Mouse (Mus musculus) cerebellum, adult 8-10 months (tissue): ENCODE results near the gene Slc11a2.
"Not testable (repeated sequence)": the region's sequence is repeated elsewhere in the genome, so short reads cannot be mapped to it uniquely, and the experiment has no call there.

Experiments
- DNase-seq: peaks from one replicate; pipeline ENCODE4 v3.0.0; 2022

The Slc11a2 gene

DNA sequence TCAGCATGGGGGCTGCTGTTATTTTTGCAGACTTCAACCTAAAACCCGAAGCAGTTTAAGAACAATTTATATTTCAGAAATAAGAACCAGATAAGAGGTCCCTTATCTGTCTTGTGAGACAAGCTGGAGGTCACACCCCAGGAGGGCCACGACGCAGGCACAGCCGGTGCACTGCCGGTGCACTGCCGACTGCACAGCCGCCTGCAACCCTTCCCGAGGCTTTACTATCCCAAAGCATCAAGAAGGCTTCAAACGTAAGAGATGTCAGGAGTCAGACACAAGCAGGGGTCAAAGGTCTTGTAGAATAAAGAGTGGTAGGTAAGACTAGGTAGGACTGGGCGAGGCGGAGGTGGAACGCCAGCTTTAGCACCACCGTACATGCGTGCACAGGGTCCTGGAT lies 22.5 kb downstream of the Slc11a2 start:
- DNase-seq = no peak

DNA sequence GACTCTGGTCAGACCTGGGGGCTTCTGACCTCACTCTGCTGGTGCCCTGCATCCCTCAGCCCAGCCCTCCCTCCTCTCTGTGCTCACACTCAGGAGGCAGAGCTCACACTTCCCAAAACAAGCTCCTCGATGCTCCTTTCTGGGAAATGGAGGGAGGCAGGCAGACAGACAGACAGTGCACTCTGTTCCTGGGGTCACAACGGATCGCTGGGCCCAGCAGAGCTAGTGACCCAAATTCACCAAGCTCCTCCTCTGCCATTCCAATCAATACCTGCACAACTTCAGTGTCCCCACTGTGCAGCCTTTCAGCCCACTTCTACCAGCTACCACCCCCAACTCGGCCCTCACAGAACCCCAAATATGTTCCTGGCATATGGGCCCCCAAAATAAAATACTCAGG lies 23.1 kb downstream of the Slc11a2 start:
- DNase-seq = no peak

DNA sequence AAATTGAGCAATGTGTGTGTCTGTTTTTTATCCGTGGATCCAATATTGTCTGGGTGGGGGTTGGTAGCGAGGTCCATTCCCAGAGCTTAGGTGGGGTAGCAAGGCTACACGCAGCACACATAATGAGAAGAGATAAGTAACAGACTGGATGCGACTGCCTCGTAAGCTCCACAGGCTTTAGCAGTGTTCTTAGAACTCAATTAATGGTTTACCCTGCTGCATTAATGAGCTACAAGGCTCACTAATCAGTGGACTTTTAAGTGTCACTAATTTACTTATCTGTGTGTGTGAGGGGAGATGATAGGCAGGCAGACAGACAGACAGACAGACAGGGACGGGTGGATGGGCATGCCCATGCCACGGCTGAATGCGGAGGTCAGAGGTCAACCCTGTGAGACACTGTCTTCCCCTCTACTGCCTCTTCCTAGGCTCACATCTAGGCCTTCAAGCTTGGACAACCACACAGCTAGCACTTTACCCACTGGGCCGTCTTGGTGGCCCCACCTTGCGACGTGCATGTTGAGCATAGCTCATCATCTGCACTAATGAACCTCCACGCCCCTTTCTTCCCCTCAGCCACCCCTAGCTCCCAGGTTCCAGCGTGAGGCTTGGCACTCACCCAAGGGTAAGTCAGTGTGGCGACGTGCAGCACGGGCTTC lies 24.2 kb downstream of the Slc11a2 start:
- no peak for DNase-seq

DNA sequence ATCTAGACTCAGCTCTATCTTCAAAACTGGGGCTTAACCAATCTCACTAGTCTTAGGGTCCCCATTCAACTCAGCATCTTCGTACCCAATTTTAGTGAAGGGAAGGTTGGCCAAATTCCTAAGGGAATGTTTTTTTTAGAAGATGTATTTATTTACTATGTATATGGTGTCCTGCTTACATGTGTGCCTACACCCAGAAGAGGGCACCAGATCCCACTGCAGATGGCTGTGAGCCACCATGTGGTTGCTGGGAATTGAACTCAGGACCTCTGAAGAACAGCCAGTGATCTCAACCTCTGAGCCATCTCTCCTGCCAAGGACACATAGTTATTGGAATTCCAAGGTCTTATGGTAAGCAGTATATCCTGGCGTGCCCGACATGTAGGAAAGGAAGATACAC lies 29.3 kb downstream of the Slc11a2 start:
- no peak for DNase-seq

DNA sequence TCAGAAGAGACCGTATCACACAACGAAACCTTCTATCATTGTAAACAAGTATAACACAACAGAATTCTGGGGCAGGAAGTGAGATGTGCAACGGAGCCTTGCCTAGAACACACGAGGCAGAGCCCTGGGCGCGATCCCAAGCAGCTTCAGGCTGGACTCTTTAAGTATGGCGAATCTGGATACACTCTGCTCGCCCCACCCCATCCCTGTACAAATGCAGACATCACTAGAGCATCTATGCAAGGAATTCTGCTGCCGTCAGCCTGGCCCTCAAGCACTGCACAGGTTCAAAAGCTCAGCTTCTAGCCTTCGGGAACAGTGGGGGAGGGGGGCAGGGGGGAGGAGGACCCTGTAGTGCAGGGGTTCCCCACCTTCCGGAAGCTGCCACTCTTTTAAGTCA lies 31.9 kb downstream of the Slc11a2 start:
- DNase-seq = no peak

DNA sequence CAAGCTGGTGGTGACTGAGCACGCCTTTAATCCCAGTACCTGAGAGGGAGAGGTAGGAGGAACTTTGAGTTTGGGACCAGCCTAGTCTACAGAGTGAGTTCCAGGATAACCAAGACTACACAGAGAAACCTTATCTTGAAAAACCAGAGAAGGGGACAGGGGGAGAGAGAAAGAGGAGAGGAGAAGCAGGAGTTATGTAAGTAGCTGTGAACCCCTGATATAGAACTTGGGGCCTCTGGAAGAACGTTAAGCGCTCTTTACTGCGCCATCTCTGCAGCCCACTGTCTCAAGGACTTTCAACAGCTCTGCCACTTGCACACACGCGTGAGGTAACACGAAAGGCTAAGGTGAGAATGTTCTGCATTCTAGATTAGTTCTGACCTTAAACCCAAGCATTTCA lies 33.3 kb downstream of the Slc11a2 start:
- no peak for DNase-seq

DNA sequence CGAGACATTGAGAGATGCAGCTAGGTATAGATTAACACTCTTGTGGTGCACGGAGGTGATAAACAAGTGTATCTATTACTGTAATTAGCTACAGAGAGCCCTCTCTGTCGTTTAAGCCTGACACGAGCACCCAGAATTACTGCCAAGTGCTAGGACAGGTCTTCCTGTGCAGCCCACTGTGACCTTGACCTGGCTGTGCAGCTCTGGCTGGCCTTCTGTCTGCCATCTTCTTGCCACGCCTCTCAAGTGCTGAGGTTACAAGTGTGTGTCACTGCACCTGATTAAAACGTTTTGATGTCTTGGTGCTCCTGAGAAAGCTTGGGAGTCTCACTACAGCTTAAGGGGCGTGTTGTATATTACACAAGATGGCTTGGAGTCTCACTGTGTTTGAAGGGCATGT lies 33.8 kb downstream of the Slc11a2 start:
- no peak for DNase-seq

DNA sequence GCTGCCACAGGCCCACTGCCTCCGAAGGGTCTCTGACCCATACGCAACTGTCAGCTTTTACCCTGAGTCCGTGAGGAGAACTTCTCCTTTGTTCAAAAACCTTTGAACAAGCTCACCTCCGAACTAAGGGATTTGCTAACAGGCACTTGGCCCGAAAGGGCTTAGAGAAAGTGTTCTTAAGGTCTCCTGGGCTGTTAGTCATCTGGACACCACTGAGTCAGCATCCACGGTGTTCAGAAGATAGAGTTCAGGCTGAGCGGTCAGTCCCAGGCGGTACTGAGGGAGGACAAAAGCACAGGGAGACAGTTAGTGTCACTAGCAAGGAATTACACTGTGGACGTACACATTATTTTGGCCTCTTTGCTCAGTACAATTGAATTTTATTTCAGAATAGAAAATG lies 36.0 kb downstream of the Slc11a2 start:
- no peak for DNase-seq

DNA sequence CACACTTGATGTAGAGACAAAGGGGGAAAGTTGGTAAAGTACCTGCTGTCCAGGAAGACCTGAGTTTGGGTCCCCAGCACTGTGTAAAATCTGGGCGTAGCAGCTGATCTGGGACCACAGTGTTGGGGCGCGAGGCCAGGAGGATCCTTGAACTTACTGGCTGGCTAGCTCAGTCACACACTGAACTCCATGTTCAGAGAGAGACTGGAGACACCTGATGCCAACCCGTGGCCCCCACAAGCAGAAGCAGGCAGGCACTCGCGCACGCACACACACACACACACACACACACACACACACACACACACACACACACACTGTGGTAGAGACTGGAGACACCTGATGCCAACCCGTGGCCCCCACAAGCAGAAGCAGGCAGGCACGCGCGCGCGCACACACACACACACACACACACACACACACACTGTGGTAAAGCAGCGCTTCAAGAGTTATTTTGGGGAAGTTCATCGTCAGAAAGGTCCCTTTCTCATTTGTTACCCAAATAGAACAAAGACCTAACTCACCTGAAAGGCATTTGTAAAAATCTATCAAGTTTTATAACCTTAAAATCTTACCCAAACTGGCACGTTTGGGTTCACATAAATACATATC lies 36.5 kb downstream of the Slc11a2 start:
- no peak for DNase-seq

DNA sequence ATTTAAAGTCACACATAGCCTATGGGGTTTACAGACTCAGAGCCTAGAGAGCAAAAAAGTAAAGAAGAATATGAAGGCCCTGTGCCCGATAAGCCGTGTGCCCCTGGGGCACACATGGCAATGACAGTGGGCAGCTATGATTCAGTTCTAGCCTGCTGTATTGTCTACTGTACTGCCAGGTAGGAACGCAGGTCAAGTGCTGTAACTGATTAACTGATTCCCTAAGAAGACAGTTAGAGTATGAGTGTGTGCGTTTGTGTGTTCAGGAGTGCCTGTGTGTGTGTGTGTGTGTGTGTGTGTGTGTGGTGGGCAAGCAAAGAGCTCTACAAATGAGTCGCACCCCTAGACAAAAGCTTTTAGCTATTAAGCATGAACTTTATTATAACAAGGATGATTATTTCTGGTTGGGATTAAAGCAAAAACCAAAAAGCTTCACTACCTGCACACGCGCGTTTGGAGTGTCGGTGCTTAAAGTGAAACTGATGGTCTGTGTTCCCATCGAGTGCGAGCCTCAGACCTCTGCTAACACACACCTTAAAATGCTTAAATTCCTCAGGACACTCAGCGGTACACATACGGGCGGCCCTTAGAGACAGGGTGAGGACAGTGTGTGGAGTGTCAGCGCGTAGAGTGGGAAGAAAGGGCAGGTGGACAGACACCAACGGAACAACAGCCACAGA lies 37.2 kb downstream of the Slc11a2 start:
- DNase-seq = no peak

DNA sequence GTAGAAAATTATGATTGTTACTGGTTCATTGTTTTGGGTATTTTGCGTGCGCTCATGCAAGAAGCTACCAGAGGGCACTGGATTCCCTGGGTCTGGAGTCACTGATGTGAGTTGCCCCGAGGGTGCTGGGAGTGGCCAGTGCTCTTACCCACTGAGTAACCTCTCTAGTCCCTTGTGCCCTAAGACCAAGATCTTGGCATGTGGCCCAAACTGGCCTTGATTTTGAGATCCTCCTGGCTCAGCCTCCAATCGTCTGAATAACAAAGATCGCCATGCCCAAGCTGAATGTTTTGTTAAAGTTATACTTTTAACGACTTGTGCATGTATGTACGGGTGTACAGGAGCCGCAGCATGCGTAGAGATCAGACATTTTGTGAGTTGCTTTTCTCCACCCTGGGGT lies 39.2 kb downstream of the Slc11a2 start:
- DNase-seq = no peak

DNA sequence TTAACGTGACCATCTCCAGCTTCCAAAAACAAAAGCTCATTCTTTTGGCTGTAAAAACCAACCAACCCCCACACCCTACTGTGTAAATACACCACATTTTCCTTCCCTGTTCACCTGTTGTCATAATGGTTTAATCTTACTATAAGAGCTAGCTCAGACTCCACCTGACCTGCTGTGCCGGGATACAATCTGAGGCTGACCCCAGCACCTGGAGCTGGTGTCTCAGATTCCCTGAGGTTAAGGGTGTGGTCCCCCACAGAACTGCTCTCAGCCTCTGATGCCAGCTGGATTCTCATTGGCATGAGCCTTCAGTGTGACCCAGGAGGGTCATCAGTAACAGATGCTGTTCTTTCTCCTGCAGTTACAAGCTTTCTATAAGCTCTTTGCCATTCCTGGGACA lies 44.8 kb downstream of the Slc11a2 start:
- DNase-seq = no peak

DNA sequence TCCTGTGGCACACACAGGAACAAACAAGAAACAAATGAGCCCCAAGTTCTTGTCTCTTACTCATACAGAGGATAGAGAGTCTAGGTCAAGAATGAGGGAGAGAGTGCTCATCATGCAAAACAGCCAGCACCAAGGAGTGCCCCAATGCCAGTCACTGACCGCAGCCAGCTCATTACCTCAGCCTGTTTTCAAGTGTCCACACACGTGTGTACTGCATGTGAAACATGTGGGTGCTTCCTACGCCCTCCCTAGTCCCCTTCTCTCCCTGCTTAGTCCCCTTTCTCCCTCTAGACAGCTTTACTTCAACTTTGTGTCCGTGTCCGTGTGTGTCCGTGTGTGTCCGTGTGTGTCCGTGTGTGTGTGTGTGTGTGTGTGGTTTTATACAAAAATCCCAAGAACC lies 45.2 kb downstream of the Slc11a2 start:
- DNase-seq = no peak

DNA sequence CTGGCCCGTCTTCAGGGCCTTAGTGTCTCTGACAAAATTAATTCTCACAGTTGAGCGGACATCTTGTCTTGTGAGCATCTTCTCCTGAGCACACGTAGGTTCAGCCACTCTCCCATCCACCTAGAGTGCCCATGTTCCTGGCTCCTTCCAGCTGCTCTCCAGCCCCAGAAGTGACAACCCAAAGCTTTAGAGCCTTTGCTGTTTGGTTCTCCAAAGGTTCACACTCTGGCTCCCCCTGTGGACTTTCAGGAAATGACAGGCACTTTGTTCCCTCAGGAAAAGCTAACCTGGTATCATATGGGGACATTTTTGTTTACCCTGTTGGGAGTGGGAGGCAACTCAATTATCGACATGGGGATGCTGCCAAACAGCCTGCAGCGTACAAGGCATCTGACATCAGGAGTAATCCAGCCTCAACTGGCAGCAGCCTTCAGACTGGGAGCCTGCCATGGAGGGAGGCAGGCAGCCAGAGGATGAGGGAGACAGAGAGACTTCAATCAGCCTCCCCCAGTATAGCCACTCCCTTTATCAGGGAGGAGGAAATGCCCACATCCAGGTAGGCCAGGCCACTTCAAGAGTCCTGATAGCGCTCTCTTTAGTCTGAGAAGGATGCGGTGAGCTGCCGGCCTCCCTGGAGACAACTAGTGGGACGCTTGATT lies 46.9 kb downstream of the Slc11a2 start:
- not testable (repeated sequence) for DNase-seq

DNA sequence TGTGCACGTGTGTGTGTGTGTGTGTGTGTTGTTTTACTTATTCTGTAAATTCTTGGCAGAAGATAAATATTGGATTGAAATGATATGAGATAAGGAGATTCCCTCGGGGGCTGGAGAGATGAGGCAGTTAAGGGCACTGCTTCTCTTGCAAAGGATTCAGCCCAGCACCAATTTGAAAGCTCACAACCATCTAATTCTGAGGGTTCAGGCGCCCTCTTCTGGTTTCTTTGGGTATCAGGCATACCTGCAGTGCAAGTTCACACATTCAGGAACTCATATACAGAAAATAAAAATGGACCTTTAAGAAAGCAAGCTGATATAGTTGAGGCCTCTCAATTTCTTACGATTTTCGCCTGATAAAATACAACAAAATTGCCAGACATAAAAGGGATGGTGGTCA lies 49.8 kb downstream of the Slc11a2 start:
- peak; percentile 44 for DNase-seq

DNA sequence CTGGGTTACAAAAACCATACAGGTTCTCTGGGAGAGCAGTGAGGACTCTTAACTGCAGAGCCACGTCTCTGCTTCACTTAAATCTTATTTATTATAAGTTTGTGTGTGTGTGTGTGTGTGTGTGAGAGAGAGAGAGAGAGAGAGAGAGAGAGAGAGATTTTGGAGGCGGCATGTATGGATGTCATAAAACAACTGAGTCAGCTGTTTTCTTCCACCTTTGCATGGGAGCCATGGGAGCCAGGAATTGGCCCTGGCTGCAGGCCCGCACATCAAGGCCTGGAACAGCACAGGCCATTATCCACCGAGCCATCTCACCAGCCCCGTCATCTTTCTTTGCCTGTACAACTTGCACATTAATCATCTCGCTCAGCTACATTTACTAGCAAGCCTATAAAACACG lies 57.8 kb downstream of the Slc11a2 start:
- DNase-seq = no peak

DNA sequence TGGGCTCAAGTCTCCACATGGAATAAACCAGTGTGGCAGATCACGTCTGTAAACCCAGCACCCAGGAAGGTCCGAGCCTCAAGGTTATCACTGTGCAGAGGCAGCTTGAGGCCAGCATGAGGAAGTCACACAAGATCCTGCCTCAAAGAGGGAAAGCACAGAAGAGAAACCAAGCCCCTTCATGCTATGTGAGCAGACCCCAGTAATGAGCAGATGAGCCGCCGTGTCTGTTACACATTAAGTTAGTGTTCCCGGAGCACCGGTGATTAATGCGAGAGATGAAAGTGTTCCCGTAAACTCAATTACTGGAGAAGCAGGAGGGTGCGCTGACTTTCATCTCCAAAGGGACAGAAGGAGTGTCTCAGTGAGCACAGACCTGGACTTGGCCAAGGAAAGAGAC lies 58.9 kb downstream of the Slc11a2 start:
- DNase-seq = not testable (repeated sequence)

DNA sequence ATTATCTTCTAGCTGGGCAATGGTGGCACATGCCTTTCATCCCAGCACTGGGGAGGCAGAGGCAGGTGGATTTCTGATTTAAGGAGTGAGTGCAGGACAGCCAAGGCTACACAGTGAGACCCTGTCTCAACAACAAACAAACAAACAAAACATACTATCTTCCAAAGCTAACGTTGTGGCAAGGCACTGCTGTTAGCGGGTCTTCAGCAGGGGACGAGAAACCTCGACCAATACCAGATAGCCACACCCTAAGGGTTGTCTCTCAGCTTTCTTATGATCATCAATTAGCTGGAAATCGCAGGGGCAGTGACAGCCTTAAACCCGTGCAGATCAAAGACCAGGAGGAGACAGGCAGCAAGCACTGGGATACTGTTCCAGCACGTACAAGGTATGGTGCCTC lies 60.6 kb downstream of the Slc11a2 start, which contains the start of gene Higd1c:
Gene Higd1c (plus strand): TSS at position 301 of the 400 bp plus-strand sequence.
- no peak for DNase-seq

DNA sequence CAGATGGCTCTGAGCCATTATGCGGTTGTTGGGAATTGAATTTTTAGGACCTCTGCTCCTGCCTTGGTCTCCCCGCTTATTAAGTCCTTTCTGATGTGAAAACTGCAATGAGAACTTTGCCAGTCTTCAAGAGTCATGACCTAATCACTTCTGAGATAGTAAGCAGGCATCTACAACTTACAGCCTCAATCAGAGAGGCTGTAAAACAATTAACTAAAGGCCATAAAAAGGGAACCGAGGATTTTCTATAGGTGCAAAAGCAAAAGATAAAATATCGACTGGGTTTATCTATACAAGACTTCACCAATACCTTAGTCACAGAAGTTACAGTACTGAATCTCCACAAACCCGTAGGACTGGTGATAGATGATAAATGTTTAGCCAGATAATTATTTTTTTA lies 69.0 kb downstream of the Slc11a2 start:
- no peak for DNase-seq

DNA sequence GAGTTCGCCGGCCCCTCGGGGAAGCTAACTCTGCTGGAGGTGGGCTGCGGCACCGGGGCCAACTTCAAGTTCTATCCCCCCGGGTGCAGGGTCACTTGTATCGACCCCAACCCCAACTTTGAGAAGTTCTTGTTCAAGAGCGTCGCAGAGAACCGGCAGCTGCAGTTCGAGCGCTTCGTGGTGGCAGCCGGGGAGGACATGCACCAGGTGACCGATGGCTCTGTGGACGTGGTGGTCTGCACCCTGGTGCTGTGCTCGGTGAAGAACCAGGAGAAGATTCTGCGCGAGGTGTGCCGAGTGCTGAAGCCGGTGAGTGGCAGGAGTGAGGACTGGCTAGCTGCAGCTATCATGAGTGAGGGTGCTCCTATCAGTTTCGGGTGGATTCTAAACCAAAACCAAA lies 71.5 kb downstream of the Slc11a2 start:
- DNase-seq = not testable (repeated sequence)

DNA sequence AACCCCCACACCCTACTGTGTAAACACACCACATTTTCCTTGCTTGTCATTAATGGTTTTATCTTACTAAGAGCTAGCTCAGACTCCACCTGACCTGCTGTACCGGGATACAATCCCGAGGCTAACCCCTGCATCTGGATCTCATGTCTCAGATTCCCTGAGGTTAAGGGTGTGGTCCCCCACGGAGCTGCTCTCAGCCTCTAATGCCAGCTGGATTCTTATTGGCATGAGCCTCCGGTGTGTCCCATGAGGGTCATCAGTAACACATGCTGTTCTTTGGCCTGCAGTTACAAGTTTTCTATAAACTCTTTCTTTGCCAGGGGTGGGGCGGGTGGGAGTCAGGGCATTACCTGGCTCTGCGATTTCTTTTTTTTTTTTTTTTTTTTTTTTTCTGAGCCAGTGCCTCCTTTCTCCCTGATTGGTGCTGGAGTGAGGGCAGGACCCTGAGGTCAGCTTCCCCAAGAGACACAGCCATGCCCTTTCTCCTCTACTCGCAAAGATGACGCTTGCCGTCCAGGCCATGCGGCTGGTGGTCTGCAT lies 72.1 kb downstream of the Slc11a2 start, which contains the start of the genes Methig1 and Mettl7a2:
Gene Methig1 (plus strand): TSS at position 439 of the 540 bp plus-strand sequence.
Gene Mettl7a2 (plus strand): TSS at position 490 of the 540 bp plus-strand sequence.
- no peak for DNase-seq

DNA sequence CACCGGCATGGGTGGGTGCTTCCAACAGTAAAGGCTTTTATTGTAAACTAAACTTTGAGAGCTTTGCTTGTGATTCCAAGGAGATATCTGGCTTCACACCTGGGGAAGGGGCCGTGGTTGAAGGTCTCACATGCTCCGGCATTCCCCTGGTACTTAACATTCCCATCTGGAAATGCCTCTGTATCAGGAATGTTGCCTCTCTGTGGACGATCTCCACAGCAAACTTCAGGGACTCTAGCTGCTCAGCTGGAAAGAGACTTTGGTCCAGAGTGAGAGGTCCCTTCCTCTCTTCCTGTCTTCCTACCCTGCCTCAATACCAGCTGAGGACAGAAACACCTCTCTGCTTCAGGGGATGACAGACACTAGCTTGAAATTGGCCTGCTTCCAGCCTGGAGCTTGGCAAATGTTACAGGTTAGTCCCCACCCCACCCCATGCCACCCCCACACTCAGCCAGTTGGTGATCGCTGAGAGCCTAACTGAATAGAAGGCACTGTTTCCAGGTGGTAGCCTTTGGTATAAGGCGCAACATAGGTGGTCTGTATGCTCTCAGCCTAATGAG lies 73.3 kb downstream of the Slc11a2 start:
- DNase-seq = no peak

DNA sequence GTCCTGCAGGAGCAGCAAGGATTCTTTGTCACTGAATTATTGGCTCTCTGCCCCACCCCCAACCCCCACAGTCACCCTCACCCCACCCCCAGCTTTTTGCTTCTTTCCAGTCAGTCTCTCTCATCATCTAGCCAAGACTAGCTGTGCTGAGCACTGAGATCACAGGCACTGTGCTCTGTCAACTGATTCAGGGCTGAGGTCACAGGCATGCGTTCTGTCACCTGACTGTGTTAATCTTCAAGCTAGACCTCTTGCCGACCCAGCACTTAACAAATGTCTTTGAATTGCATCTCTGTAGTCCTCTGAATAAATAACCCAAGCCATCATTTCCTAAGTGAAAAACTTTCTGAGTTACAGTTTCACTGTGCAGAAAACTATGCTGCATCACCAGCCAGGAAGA lies 75.4 kb downstream of the Slc11a2 start:
- DNase-seq = no peak
